Mouse (Mus musculus) E14TG2a.4 (cell line): ENCODE data around the gene Hcst.

Experiments used
- CTCF ChIP-seq: conservative IDR thresholded peaks from 2 replicates; pipeline ENCODE4 v1.5.1; 2014; ENCODE audit warnings: low read length
- NANOG ChIP-seq: IDR thresholded peaks from 2 replicates; pipeline ENCODE4 v1.6.1; 2014; ENCODE audit warnings: borderline replicate concordance, low read length, mixed read lengths

GRCm38 (mm10) chr7:30423071-30423641, 3.5 kb upstream of the Hcst start:
- no peak for TF ChIP-seq CTCF
- no peak for TF ChIP-seq NANOG
